Mouse (Mus musculus) myocyte (in vitro differentiated cells): Measurements from ENCODE around the gene Riok2. TPM values are rescaled to one million over a fixed set of nuclear protein-coding genes. Genes with fewer than 3 reads are reported as not detected.

Experiments
- H3K27me3 ChIP-seq: one replicate; pipeline ENCODE4 v1.6.1; 2011; ENCODE audit not compliant: control insufficient read depth, insufficient read depth, insufficient read length
- H3K36me3 ChIP-seq: one replicate; pipeline ENCODE4 v1.6.1; 2011; ENCODE audit not compliant: control insufficient read depth, insufficient read depth
- H3K4me2 ChIP-seq: one replicate; pipeline ENCODE4 v1.6.1; 2011; ENCODE audit warnings: low read depth, control low read depth
- H3K4me3 ChIP-seq: one replicate; pipeline ENCODE4 v1.5.1; 2011; ENCODE audit warnings: mild to moderate bottlenecking, control low read depth, moderate library complexity
- H3K79me2 ChIP-seq: one replicate; pipeline ENCODE4 v1.6.1; 2011; ENCODE audit not compliant: control insufficient read depth, insufficient read depth
- H3ac ChIP-seq: one replicate; pipeline ENCODE4 v1.6.1; 2011; ENCODE audit not compliant: control insufficient read depth, insufficient read length
- CEBPB ChIP-seq: IDR thresholded peaks from 2 replicates; pipeline ENCODE4 v1.6.1; 2011; ENCODE audit warnings: mild to moderate bottlenecking, moderate library complexity; ENCODE audit not compliant: poor library complexity, insufficient read depth, severe bottlenecking
- E2F4 ChIP-seq: IDR thresholded peaks from one replicate; pipeline ENCODE4 v1.6.1; 2011; ENCODE audit warnings: mild to moderate bottlenecking, control low read depth, moderate library complexity; ENCODE audit not compliant: insufficient read depth
- MAX ChIP-seq: IDR thresholded peaks from one replicate; pipeline ENCODE4 v1.6.1; 2011; ENCODE audit warnings: low read depth, mild to moderate bottlenecking, control low read depth
- MYOD1 ChIP-seq, 3 experiments: IDR thresholded peaks; one replicate each; pipeline ENCODE4 v1.6.1; 2011; ENCODE audit warnings: control low read depth in 2 of 3, low read depth in 2 of 3, mild to moderate bottlenecking in 2 of 3, moderate library complexity in 1 of 3; ENCODE audit not compliant: insufficient read length in 2 of 3, control insufficient read depth in 1 of 3
- MYOG ChIP-seq, 3 experiments: IDR thresholded peaks; one replicate each; pipeline ENCODE4 v1.6.1; 2011; ENCODE audit warnings: control low read depth in 2 of 3, low read depth in 2 of 3, mild to moderate bottlenecking in 2 of 3; ENCODE audit not compliant: insufficient read length in 2 of 3, control insufficient read depth in 1 of 3, insufficient read depth in 1 of 3
- POLR2A ChIP-seq: IDR thresholded peaks from one replicate; pipeline ENCODE4 v1.6.1; 2011; ENCODE audit warnings: low read depth, mild to moderate bottlenecking, control low read depth, moderate library complexity; ENCODE audit not compliant: insufficient read length
- POLR2AphosphoS2 ChIP-seq: IDR thresholded peaks from one replicate; pipeline ENCODE4 v1.6.1; 2011; ENCODE audit warnings: low read depth, control low read depth; ENCODE audit not compliant: insufficient read length
- REST ChIP-seq: IDR thresholded peaks from one replicate; pipeline ENCODE4 v1.6.1; 2011; ENCODE audit warnings: mild to moderate bottlenecking, control low read depth, moderate library complexity; ENCODE audit not compliant: insufficient read depth, insufficient read length
- SRF ChIP-seq: IDR thresholded peaks from one replicate; pipeline ENCODE4 v1.6.1; 2011; ENCODE audit warnings: low read depth; ENCODE audit not compliant: control insufficient read depth, insufficient read length
- TCF12 ChIP-seq: IDR thresholded peaks from one replicate; pipeline ENCODE4 v1.6.1; 2011; ENCODE audit warnings: mild to moderate bottlenecking, control low read depth; ENCODE audit not compliant: poor library complexity, insufficient read depth, severe bottlenecking
- TCF3 ChIP-seq: IDR thresholded peaks from one replicate; pipeline ENCODE4 v1.6.1; 2011; ENCODE audit warnings: low read depth, control low read depth; ENCODE audit not compliant: insufficient read length
- USF1 ChIP-seq: IDR thresholded peaks from one replicate; pipeline ENCODE4 v1.6.1; 2011; ENCODE audit warnings: low read depth, mild to moderate bottlenecking, control low read depth, moderate library complexity
- polyA plus RNA-seq: library from polyadenylated mRNA; unstranded; fragments of >200 nt; fragmentation: generic; extraction: Trizol; gene quantifications from one replicate; pipeline ENCODE4 v1.2.1, GENCODE M21; 2012; ENCODE audit warnings: missing spikeins

Gene Riok2
- polyA plus RNA-seq, 1 experiment, result 13.3 TPM

DNA sequence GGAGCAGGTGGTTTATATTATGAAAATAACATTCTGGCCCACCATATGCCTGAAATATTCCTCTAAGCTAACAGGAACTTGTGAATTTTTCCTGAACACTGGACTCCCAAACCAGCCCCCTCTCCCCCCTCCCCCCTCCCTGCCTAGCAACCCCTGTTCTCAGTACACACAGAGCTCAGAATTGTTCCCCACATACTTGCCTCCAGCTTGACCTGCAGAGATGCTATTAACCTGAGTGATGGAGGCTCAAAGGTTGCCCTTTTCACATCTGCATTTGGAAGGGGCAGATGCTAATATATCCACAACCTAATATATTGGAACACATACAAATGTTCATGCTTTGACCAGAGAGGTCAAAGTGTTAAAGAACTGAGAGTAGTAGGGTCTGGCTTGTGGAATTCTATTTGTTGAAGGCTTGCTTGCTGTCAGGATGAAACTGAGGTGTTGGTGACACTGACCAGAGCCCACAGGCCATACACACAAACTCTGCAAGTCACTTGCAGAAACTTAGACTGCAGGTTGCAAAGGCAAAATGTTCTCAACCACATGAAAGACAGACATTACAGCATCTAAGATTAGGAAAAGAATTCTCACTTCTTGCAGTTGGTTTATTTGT is 64.6 kb downstream of the Riok2 start:
- no peak for TF ChIP-seq TCF3
- no peak for TF ChIP-seq CEBPB
- no peak for TF ChIP-seq E2F4
- TF ChIP-seq POLR2A, result no peak
- no peak for TF ChIP-seq SRF
- no peak for TF ChIP-seq MYOG (IDR thresholded peaks at IDR 0.05; ENCODE audit: control insufficient read depth in 1 of 3, insufficient read depth in 1 of 3, insufficient read length in 2 of 3, low read depth in 2 of 3)
- TF ChIP-seq MYOD1 (IDR thresholded peaks at IDR 0.05; ENCODE audit: control insufficient read depth in 1 of 3, insufficient read length in 2 of 3, low read depth in 2 of 3), result no peak
- TF ChIP-seq POLR2AphosphoS2, result no peak
- TF ChIP-seq TCF12, result no peak
- no peak for TF ChIP-seq USF1
- no peak for TF ChIP-seq REST
- no peak for TF ChIP-seq MAX
- H3K36me3 ChIP-seq, result no peaks in the 10 kb centered on the region
- no peak overlapping the region for H3K4me2 ChIP-seq
- no peaks in the 10 kb centered on the region for H3K27me3 ChIP-seq
- H3K4me3 ChIP-seq, result no peak overlapping the region
- no peaks in the 10 kb centered on the region for H3K79me2 ChIP-seq
- H3ac ChIP-seq, result no peak overlapping the region

- H3K36me3 ChIP-seq, result no peaks in the 10 kb centered on the region
- no peak for TF ChIP-seq CEBPB
- TF ChIP-seq MAX, result no peak
- TF ChIP-seq MYOG (IDR thresholded peaks at IDR 0.05; ENCODE audit: control insufficient read depth in 1 of 3, insufficient read depth in 1 of 3, insufficient read length in 2 of 3, low read depth in 2 of 3), result no peak
- TF ChIP-seq TCF12, result no peak
- TF ChIP-seq REST, result no peak
- TF ChIP-seq POLR2AphosphoS2, result no peak
- TF ChIP-seq TCF3, result no peak
- TF ChIP-seq SRF, result no peak
- TF ChIP-seq MYOD1 (IDR thresholded peaks at IDR 0.05; ENCODE audit: control insufficient read depth in 1 of 3, insufficient read length in 2 of 3, low read depth in 2 of 3), result no peak
- no peak for TF ChIP-seq USF1
- TF ChIP-seq E2F4, result no peak
- TF ChIP-seq POLR2A, result no peak
- no peaks in the 10 kb centered on the region for H3K27me3 ChIP-seq
These were observed 67.9 kb downstream of the Riok2 start for GRCm38 (mm10) chr17:17441876-17442498.

DNA sequence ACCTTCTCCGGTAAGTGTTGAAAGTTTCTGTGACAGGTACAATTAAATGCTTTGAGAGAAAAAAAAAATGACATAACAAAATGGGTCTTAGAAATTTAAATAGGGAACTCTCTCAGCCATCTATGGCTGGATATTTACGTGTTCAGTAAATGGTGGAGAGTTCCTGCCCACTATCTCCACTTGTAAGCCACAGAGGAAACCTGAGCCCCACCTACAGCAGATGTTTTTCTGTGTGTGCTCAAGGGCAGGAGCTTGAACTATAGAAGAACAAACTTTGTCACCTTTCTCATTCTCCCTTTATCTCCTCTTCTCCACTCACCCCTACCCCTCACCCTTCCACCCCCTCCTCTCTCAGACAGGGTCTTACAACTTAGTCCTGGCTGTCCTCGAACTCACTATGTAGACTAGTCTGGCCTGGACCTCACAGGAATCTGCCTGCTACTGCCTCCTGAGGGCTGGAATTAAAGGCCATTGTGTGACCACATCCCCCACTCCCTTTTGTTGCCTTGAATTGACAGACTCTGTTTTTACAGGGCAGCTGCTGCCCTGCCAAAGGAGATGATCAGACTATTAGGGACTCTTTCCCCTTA is 70.3 kb downstream of the Riok2 start:
- H3ac ChIP-seq, result no peak overlapping the region
- no peaks in the 10 kb centered on the region for H3K79me2 ChIP-seq
- no peak overlapping the region for H3K4me2 ChIP-seq
- no peak overlapping the region for H3K4me3 ChIP-seq
- H3K27me3 ChIP-seq, result no peaks in the 10 kb centered on the region
- no peaks in the 10 kb centered on the region for H3K36me3 ChIP-seq
- TF ChIP-seq MYOD1 (IDR thresholded peaks at IDR 0.05; ENCODE audit: control insufficient read depth in 1 of 3, insufficient read length in 2 of 3, low read depth in 2 of 3) (peak in 1 of 3 experiments; percentile 15), USF1 (no peak)

More at GRCm38 (mm10) chr17:17441876-17442498, 67.9 kb downstream of the Riok2 start:
- Histone ChIP-seq H3K79me2 (no peaks in the 10 kb centered on the region), H3K4me3 (no peak overlapping the region), H3ac (no peak overlapping the region), H3K4me2 (no peak overlapping the region)

Other genes with a start within 250 kb of the Riok2 start
- gene Lix1, start 28.4 kb downstream of the Riok2 start, polyA plus RNA-seq, result 2.3 TPM